Mouse (Mus musculus): ENCODE results near the gene Znfx1. TPM values are rescaled to one million over a fixed set of nuclear protein-coding genes. Genes with fewer than 3 reads are reported as not detected.

The Znfx1 gene
- polyA plus RNA-seq, 1 experiment: 29.9 TPM

GRCm38 (mm10) chr2:167093171-167093900 lies 30.5 kb upstream of the Znfx1 start:
- H3K27me3 ChIP-seq (ENCODE audit: control insufficient read depth, insufficient read depth, low read length): no peaks in the 10 kb centered on the region
- H3K4me1 ChIP-seq (ENCODE audit: control insufficient read depth, insufficient read depth, insufficient read length): no peaks in the 10 kb centered on the region
- H3K36me3 ChIP-seq (ENCODE audit: control insufficient read depth, insufficient read depth, low read length): no peaks in the 10 kb centered on the region
- DNase-seq (ENCODE audit: low read depth in 1 of 2, low spot score in 2 of 2): no peak
- TF ChIP-seq CTCF (IDR thresholded peaks at IDR 0.05; ENCODE audit: extremely low read depth, insufficient read depth, insufficient read length, insufficient replicate concordance) (no peak), POLR2A (IDR thresholded peaks at IDR 0.05; ENCODE audit: low read depth, low read length) (no peak)
- H3K4me3 ChIP-seq (ENCODE audit: extremely low read depth, insufficient read depth, insufficient read length): no peak overlapping the region
- 27% methylated on average over 13 of the region's 13 CpGs for WGBS
- H3K27ac ChIP-seq (ENCODE audit: insufficient read depth, low read length): no peak overlapping the region

GRCm38 (mm10) chr2:167090271-167090670 lies 27.5 kb upstream of the Znfx1 start:
- TF ChIP-seq CTCF (IDR thresholded peaks at IDR 0.05; ENCODE audit: extremely low read depth, insufficient read depth, insufficient read length, insufficient replicate concordance): no peak
- TF ChIP-seq POLR2A (IDR thresholded peaks at IDR 0.05; ENCODE audit: low read depth, low read length): no peak
- Histone ChIP-seq H3K4me3 (ENCODE audit: extremely low read depth, insufficient read depth, insufficient read length) (no peak overlapping the region), H3K27ac (ENCODE audit: insufficient read depth, low read length) (no peak overlapping the region), H3K36me3 (ENCODE audit: control insufficient read depth, insufficient read depth, low read length) (no peaks in the 10 kb centered on the region), H3K4me1 (ENCODE audit: control insufficient read depth, insufficient read depth, insufficient read length) (no peaks in the 10 kb centered on the region), H3K27me3 (ENCODE audit: control insufficient read depth, insufficient read depth, low read length) (no peaks in the 10 kb centered on the region)
- 84% methylated on average over 1 of the region's 1 CpGs for WGBS
- DNase-seq (ENCODE audit: low read depth in 1 of 2, low spot score in 2 of 2): no peak

DNA sequence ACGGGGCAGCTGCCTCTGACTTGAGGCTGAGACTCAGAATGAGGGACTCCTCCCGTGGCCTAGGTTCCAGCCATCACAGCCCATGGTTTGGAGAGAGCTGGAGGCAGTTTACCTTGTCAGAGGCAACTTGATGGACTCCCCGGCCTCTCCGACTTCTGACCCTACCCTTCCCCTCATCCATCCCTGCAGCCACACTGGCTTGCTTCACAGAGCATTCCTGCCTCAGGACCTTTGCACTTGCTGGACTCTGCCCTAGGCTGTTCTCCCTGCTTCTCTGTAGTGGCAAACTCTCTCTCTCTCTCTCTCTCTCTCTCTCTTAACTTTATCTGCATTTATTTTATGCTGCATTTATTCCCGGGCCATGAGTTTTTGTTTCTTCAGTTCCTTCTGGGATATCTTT lies 24.0 kb upstream of the Znfx1 start:
- Histone ChIP-seq H3K4me1 (ENCODE audit: control insufficient read depth, insufficient read depth, insufficient read length) (peaks cover 12% of the 10 kb centered on the region; the same call in 1 of the 2 replicates), H3K36me3 (ENCODE audit: control insufficient read depth, insufficient read depth, low read length) (no peaks in the 10 kb centered on the region), H3K4me3 (ENCODE audit: extremely low read depth, insufficient read depth, insufficient read length) (no peak overlapping the region), H3K27ac (ENCODE audit: insufficient read depth, low read length) (no peak overlapping the region), H3K27me3 (ENCODE audit: control insufficient read depth, insufficient read depth, low read length) (no peaks in the 10 kb centered on the region)
- TF ChIP-seq POLR2A (IDR thresholded peaks at IDR 0.05; ENCODE audit: low read depth, low read length) (no peak), CTCF (IDR thresholded peaks at IDR 0.05; ENCODE audit: extremely low read depth, insufficient read depth, insufficient read length, insufficient replicate concordance) (no peak)
- WGBS: 85% methylated on average over 5 of the region's 5 CpGs
- DNase-seq (ENCODE audit: low read depth in 1 of 2, low spot score in 2 of 2): no peak

DNA sequence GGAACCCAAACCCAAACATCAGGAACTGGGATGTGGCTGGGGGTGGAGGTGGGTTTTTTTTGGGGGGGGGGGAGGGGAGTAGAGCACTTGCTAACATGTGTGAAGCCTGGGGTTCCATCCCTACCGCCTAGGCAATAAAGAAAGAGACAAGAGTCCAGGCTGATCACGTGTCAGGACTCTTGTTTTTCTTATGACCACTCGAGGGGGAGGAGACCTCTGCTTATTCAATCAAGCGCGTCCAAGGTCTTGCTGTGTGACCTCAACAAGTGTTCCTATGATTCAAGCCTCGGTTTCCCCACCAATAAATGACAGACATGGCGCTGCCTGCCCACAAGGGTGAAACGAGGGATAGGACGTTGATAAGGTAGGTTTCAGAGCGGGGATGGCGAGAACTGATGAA lies 23.3 kb upstream of the Znfx1 start:
- no peak for DNase-seq (ENCODE audit: low read depth in 1 of 2, low spot score in 2 of 2)
- H3K27ac ChIP-seq (ENCODE audit: insufficient read depth, low read length): no peak overlapping the region

GRCm38 (mm10) chr2:167081639-167082038 lies 18.8 kb upstream of the Znfx1 start:
- H3K27me3 ChIP-seq (ENCODE audit: control insufficient read depth, insufficient read depth, low read length): no peaks in the 10 kb centered on the region
- peak; percentile 68 to 75 for DNase-seq (ENCODE audit: low read depth in 1 of 2, low spot score in 2 of 2)

More for the DNA sequence above, 23.3 kb upstream of the Znfx1 start:
- Histone ChIP-seq H3K27me3 (ENCODE audit: control insufficient read depth, insufficient read depth, low read length) (no peaks in the 10 kb centered on the region), H3K36me3 (ENCODE audit: control insufficient read depth, insufficient read depth, low read length) (no peaks in the 10 kb centered on the region), H3K4me1 (ENCODE audit: control insufficient read depth, insufficient read depth, insufficient read length) (peaks cover 19% of the 10 kb centered on the region; the same call in 1 of the 2 replicates), H3K4me3 (ENCODE audit: extremely low read depth, insufficient read depth, insufficient read length) (no peak overlapping the region)
- no peak for TF ChIP-seq CTCF (IDR thresholded peaks at IDR 0.05; ENCODE audit: extremely low read depth, insufficient read depth, insufficient read length, insufficient replicate concordance)
- no peak for TF ChIP-seq POLR2A (IDR thresholded peaks at IDR 0.05; ENCODE audit: low read depth, low read length)
- WGBS: 78% methylated on average over 11 of the region's 11 CpGs

DNA sequence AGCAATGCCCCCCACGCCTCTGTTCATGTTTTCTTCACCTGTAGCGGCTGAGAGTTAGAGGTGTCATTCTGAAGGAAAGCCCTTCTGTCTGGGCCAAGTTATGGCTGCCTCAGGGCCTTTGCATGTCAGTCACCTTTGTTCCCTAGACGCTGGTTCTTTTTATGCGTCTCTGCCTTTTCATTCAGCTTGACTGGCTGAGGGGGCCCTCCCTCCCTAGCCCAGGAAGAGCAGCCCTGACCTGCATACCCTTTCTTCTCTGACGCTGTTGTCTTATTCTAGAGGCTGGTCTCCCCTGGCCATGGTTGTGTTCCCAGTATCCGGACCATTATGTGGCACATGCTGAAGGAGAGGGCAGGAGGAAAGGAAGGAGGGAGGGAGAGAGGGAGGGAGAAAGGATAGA lies 18.3 kb upstream of the Znfx1 start:
- Histone ChIP-seq H3K4me1 (ENCODE audit: control insufficient read depth, insufficient read depth, insufficient read length) (peaks cover 39% of the 10 kb centered on the region; the same call in 1 of the 2 replicates), H3K27ac (ENCODE audit: insufficient read depth, low read length) (peak overlapping the region; percentile 84), H3K27me3 (ENCODE audit: control insufficient read depth, insufficient read depth, low read length) (no peaks in the 10 kb centered on the region), H3K36me3 (ENCODE audit: control insufficient read depth, insufficient read depth, low read length) (no peaks in the 10 kb centered on the region), H3K4me3 (ENCODE audit: extremely low read depth, insufficient read depth, insufficient read length) (peak overlapping the region; percentile 28; the same call in 1 of the 2 replicates)
- DNase-seq (ENCODE audit: low read depth in 1 of 2, low spot score in 2 of 2): peak in 1 of 2 experiments; percentile 30
- 30% methylated on average over 6 of the region's 6 CpGs for WGBS
- TF ChIP-seq CTCF (IDR thresholded peaks at IDR 0.05; ENCODE audit: extremely low read depth, insufficient read depth, insufficient read length, insufficient replicate concordance) (no peak), POLR2A (IDR thresholded peaks at IDR 0.05; ENCODE audit: low read depth, low read length) (no peak)

More at GRCm38 (mm10) chr2:167081639-167082038, 18.8 kb upstream of the Znfx1 start:
- H3K27ac ChIP-seq (ENCODE audit: insufficient read depth, low read length): peak overlapping the region; percentile 84
- no peaks in the 10 kb centered on the region for H3K36me3 ChIP-seq (ENCODE audit: control insufficient read depth, insufficient read depth, low read length)
- H3K4me1 ChIP-seq (ENCODE audit: control insufficient read depth, insufficient read depth, insufficient read length): peaks cover 39% of the 10 kb centered on the region; the same call in 1 of the 2 replicates
- TF ChIP-seq CTCF (IDR thresholded peaks at IDR 0.05; ENCODE audit: extremely low read depth, insufficient read depth, insufficient read length, insufficient replicate concordance) (no peak), POLR2A (IDR thresholded peaks at IDR 0.05; ENCODE audit: low read depth, low read length) (no peak)
- H3K4me3 ChIP-seq (ENCODE audit: extremely low read depth, insufficient read depth, insufficient read length): peak overlapping the region; percentile 28; the same call in 1 of the 2 replicates
- WGBS: 7% methylated on average over 4 of the region's 4 CpGs

DNA sequence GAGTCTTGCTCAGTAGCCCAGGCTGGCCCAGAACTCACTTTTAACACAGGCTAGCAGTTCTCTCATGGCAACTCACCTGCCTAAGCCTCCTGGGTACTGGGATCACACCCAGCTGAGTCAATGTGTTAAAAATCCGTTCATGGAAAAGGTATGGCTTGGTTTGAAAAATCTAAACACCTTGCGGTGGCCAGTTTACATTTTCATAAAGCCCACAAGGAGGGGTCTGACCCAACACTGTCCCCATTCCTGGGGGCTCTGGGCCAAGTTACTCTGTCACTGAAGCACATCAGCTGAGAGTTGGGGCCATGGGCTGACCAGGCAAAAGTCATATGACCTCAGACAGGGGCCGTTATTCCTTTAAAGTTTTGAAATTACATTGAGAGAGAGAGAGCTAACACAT lies 17.6 kb upstream of the Znfx1 start:
- WGBS: 93% methylated on average over 3 of the region's 3 CpGs
- peaks cover 39% of the 10 kb centered on the region; the same call in 1 of the 2 replicates for H3K4me1 ChIP-seq (ENCODE audit: control insufficient read depth, insufficient read depth, insufficient read length)
- no peak for DNase-seq (ENCODE audit: low read depth in 1 of 2, low spot score in 2 of 2)
- TF ChIP-seq POLR2A (IDR thresholded peaks at IDR 0.05; ENCODE audit: low read depth, low read length): no peak
- TF ChIP-seq CTCF (IDR thresholded peaks at IDR 0.05; ENCODE audit: extremely low read depth, insufficient read depth, insufficient read length, insufficient replicate concordance): no peak
- H3K36me3 ChIP-seq (ENCODE audit: control insufficient read depth, insufficient read depth, low read length): no peaks in the 10 kb centered on the region
- no peak overlapping the region for H3K4me3 ChIP-seq (ENCODE audit: extremely low read depth, insufficient read depth, insufficient read length)
- H3K27ac ChIP-seq (ENCODE audit: insufficient read depth, low read length): peak overlapping the region; percentile 84
- H3K27me3 ChIP-seq (ENCODE audit: control insufficient read depth, insufficient read depth, low read length): no peaks in the 10 kb centered on the region
